Mouse (Mus musculus) embryonic facial prominence, embryonic 15.5 days (tissue): Measurements from ENCODE around the gene Llph. TPM values are rescaled to one million over a fixed set of nuclear protein-coding genes. Genes with fewer than 3 reads are reported as not detected.
A peak's percentile ranks its signal among the peaks of the same experiment; 100 is the strongest.

Source experiments
- ATAC-seq: fragments of 200-750 bp; cut with Nextera tagmentation; 2 replicates; pipeline ENCODE4 v1.8.0; 2017; ENCODE audit warnings: low read depth, moderate TSS enrichment; ENCODE audit not compliant: insufficient number of reproducible peaks, low FRiP score, low TSS enrichment
- H3K27ac ChIP-seq: fragments of 300-500 bp; sonication (generic); replicated peaks from 2 replicates; pipeline ENCODE4 v1.5.1; 2015; ENCODE audit warnings: mild to moderate bottlenecking, inconsistent platforms
- H3K27me3 ChIP-seq: fragments of 300-500 bp; sonication (generic); 2 replicates; pipeline ENCODE4 v1.6.1; 2015; ENCODE audit warnings: inconsistent platforms
- H3K36me3 ChIP-seq: fragments of 300-500 bp; sonication (generic); 2 replicates; pipeline ENCODE4 v1.6.1; 2015; ENCODE audit warnings: mild to moderate bottlenecking, inconsistent platforms
- H3K4me1 ChIP-seq: fragments of 300-500 bp; sonication (generic); 2 replicates; pipeline ENCODE4 v1.6.1; 2015; ENCODE audit warnings: inconsistent platforms
- H3K4me2 ChIP-seq: fragments of 300-500 bp; sonication (generic); replicated peaks from 2 replicates; pipeline ENCODE4 v1.6.1; 2015; ENCODE audit warnings: mild to moderate bottlenecking, inconsistent platforms
- H3K4me3 ChIP-seq: fragments of 300-500 bp; sonication (generic); replicated peaks from 2 replicates; pipeline ENCODE4 v1.5.1; 2015; ENCODE audit warnings: mild to moderate bottlenecking, inconsistent platforms
- H3K9ac ChIP-seq: fragments of 300-500 bp; sonication (generic); 2 replicates; pipeline ENCODE4 v1.6.1; 2015; ENCODE audit warnings: inconsistent platforms
- H3K9me3 ChIP-seq: fragments of 300-500 bp; sonication (generic); replicated peaks from 2 replicates; pipeline ENCODE4 v1.6.1; 2016; ENCODE audit warnings: inconsistent platforms
- WGBS: fragments of 180-500 bp; shearing (Covaris S2); methylation state at CpG from one replicate; pipeline ENCODE4 v1.1.7; 2015; 5-methylcytosine and 5-hydroxymethylcytosine counted together
- polyA plus RNA-seq: library from polyadenylated mRNA; unstranded; fragments of >200 nt; fragmentation: Nextera tagmentation; extraction: Ambion mirVana; gene quantifications from 2 replicates; pipeline ENCODE4 v1.2.1, GENCODE M21; 2015

Llph gene
- polyA plus RNA-seq, 1 experiment from 2014 or later: 51.3 TPM

DNA sequence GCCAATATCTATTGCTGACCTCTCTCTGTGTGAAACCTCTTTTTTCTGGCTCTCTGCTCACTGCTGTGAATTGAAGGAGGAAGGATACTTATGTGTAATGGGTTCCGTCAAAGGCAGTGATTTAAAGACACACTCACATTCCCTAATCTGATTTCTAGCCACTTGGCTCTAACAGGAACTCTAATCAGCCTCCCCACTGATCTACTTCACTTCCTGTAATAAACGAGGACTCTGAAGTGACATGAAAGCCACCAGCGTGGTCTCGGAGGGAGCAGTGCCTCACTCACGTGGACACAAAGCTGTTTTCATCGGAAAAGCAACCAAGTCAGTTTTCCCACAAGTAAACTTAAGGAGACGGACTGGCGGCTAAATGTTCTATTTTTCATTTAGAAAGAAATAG lies 25.9 kb downstream of the Llph start:
- H3K36me3 ChIP-seq: no peaks in the 10 kb centered on the region
- H3K9ac ChIP-seq: no peak overlapping the region
- H3K4me3 ChIP-seq: no peak overlapping the region
- ATAC-seq: no peak
- H3K4me1 ChIP-seq: peaks cover 12% of the 10 kb centered on the region
- 43% methylated on average over 8 of the region's 8 CpGs for WGBS
- H3K4me2 ChIP-seq: no peak overlapping the region
- no peaks in the 10 kb centered on the region for H3K9me3 ChIP-seq
- no peak overlapping the region for H3K27ac ChIP-seq
- peaks cover 3% of the 10 kb centered on the region; the same call in 1 of the 2 replicates for H3K27me3 ChIP-seq

- Histone ChIP-seq H3K4me1 (peaks cover 8% of the 10 kb centered on the region), H3K36me3 (no peaks in the 10 kb centered on the region), H3K4me3 (no peak overlapping the region), H3K27ac (no peak overlapping the region), H3K9me3 (no peaks in the 10 kb centered on the region), H3K9ac (no peak overlapping the region), H3K27me3 (peaks cover 3% of the 10 kb centered on the region; the same call in 1 of the 2 replicates), H3K4me2 (peak overlapping the region; percentile 19; the same call in 1 of the 2 replicates)
- WGBS: 18% methylated on average over 11 of the region's 11 CpGs
- ATAC-seq: no peak
Measured at GRCm38 (mm10) chr10:120257231-120257630, 30.4 kb downstream of the Llph start.

DNA sequence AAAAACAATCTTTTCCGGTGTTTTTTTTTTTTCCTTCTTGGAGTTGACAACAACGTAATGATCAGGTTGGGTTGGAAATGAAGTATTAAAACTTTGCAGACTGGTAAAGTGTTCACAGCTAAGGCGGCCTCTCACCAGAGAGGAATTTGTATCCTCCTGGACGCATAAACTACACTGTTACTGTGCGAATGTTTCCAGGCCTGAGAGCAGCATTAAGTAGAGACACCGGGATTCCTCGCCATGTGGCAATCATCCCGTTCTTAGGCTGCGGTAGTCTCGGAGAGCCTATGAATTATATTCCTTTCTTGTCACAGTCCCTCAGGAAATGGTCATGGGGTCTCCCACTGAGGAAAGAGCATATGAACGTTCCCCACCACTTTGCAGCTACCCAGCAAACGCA lies 40.9 kb downstream of the Llph start:
- 53% methylated on average over 12 of the region's 12 CpGs for WGBS
- no peak overlapping the region for H3K4me2 ChIP-seq
- H3K36me3 ChIP-seq: no peaks in the 10 kb centered on the region
- H3K4me1 ChIP-seq: peaks cover 14% of the 10 kb centered on the region
- H3K27me3 ChIP-seq: no peaks in the 10 kb centered on the region
- no peak overlapping the region for H3K9ac ChIP-seq
- no peak overlapping the region for H3K4me3 ChIP-seq
- H3K27ac ChIP-seq: no peak overlapping the region
- no peak for ATAC-seq
- H3K9me3 ChIP-seq: no peaks in the 10 kb centered on the region

DNA sequence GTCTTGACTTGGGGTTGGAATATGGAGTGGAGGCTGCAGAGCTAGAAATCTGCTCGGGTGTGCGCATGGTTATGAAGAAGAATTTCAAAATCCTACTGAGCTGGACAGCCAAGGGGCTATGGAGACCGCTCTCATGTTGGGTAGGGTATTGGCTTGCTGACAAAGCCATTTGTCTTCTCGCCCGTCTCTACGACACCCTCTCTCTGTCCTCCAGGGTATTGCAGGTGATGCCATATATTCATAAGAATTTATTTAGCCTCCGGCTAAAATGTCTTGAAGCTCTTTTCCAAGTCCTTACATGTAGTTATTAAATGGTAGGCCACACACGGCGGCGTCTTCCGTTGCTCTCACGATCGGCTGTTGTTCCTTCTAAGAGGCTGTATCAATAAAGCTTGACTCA lies 43.1 kb downstream of the Llph start:
- Histone ChIP-seq H3K27ac (no peak overlapping the region), H3K36me3 (no peaks in the 10 kb centered on the region), H3K4me3 (no peak overlapping the region), H3K4me2 (no peak overlapping the region), H3K4me1 (peaks cover 24% of the 10 kb centered on the region), H3K27me3 (no peaks in the 10 kb centered on the region), H3K9ac (no peak overlapping the region), H3K9me3 (no peaks in the 10 kb centered on the region)
- WGBS: 90% methylated on average over 13 of the region's 13 CpGs
- no peak for ATAC-seq

GRCm38 (mm10) chr10:120270777-120271176 lies 43.9 kb downstream of the Llph start:
- H3K9me3 ChIP-seq: no peaks in the 10 kb centered on the region
- H3K9ac ChIP-seq: no peak overlapping the region
- WGBS: 73% methylated on average over 4 of the region's 4 CpGs
- peaks cover 24% of the 10 kb centered on the region for H3K4me1 ChIP-seq
- no peak overlapping the region for H3K4me2 ChIP-seq
- no peaks in the 10 kb centered on the region for H3K27me3 ChIP-seq
- H3K36me3 ChIP-seq: no peaks in the 10 kb centered on the region
- ATAC-seq: no peak
- H3K27ac ChIP-seq: no peak overlapping the region
- H3K4me3 ChIP-seq: no peak overlapping the region

DNA sequence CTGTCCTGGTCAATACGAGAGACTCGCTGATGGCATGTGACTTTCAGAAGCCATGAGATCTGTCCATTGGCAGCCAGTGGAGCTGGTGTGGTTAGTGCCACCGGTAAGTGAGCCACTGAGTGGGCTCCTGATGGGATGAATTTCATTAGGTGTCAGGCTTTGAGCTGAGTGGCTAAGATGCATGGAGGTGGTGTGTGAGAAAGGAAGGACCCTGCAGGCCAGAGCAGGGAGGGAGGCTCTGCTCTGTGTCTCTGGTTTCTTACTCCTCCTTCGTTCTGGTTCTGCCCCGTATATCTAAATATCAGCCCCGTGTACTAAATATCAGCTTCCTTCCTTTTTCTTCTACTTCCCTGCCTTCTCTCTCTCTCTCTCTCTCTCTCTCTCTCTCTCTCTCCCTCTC lies 44.4 kb downstream of the Llph start:
- ATAC-seq: no peak
- H3K9me3 ChIP-seq: no peaks in the 10 kb centered on the region
- peaks cover 24% of the 10 kb centered on the region for H3K4me1 ChIP-seq
- WGBS: 61% methylated on average over 6 of the region's 6 CpGs
- no peak overlapping the region for H3K4me3 ChIP-seq
- peak overlapping the region; percentile 51; the same call in 1 of the 2 replicates for H3K4me2 ChIP-seq
- no peaks in the 10 kb centered on the region for H3K36me3 ChIP-seq
- no peaks in the 10 kb centered on the region for H3K27me3 ChIP-seq
- no peak overlapping the region for H3K27ac ChIP-seq
- H3K9ac ChIP-seq: no peak overlapping the region

- H3K4me1 ChIP-seq: peaks cover 24% of the 10 kb centered on the region
- no peaks in the 10 kb centered on the region for H3K36me3 ChIP-seq
- no peak overlapping the region for H3K9ac ChIP-seq
- peak overlapping the region; percentile 23 for H3K4me3 ChIP-seq
- WGBS: 9% methylated on average over 10 of the region's 11 CpGs
- ATAC-seq: no peak
- no peaks in the 10 kb centered on the region for H3K9me3 ChIP-seq
- H3K27ac ChIP-seq: peak overlapping the region; percentile 81
- H3K4me2 ChIP-seq: peak overlapping the region; percentile 51
- no peaks in the 10 kb centered on the region for H3K27me3 ChIP-seq
Measured at GRCm38 (mm10) chr10:120271879-120272269, 45.0 kb downstream of the Llph start.

DNA sequence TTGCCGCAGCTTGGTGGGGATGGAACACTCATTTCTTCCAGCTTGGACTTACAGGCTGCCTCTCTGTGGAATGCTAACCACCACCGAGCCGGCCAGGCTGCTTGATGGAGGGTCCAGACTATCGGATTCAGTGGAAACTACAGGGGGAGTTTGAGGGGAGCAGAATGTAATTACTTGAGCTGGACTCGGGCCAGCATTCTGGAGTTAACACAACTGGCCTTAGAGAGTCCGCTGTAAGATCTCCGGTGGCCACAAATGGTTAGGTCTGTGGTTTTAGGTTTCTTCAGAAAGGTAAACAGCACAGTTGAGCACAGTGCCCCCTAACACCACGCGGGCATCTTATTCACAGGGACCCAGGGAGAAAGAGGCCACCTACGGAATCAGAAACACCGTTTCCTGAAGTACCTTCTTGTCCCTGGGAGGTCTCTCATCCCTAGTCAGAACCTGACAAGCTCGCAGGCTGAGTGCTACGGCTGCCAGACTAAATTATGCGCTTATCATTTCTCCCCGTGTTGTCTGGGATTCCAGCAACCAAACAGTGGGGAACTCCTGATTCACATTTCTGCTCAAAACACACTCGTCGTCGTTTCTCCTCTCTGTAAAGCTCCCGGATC lies 45.5 kb downstream of the Llph start:
- peaks cover 24% of the 10 kb centered on the region for H3K4me1 ChIP-seq
- ATAC-seq: peak; percentile 79
- no peak overlapping the region for H3K9ac ChIP-seq

DNA sequence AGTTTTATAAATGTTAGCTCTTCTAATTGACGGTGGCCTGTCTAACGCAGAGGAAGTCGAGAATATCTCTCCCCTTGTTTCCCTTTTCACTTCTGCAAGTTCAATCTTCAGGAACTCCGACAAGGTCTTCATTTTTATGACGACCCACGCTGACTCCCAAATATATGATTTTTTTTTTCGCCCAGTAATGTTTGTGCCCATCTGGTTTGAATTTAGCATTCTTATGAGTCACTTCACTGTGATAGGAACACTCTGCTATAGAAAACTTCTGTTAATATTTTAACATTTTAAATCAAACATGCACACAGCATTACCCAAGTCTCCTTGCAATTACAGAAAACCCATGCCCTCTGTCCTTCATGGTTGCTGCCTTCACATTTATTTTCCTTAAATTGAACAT lies 46.5 kb downstream of the Llph start:
- H3K9me3 ChIP-seq: no peaks in the 10 kb centered on the region
- no peak for ATAC-seq
- H3K4me1 ChIP-seq: peaks cover 24% of the 10 kb centered on the region
- H3K9ac ChIP-seq: no peak overlapping the region
- peak overlapping the region; percentile 81 for H3K27ac ChIP-seq
- peak overlapping the region; percentile 51; the same call in 1 of the 2 replicates for H3K4me2 ChIP-seq
- no peaks in the 10 kb centered on the region for H3K36me3 ChIP-seq
- H3K27me3 ChIP-seq: no peaks in the 10 kb centered on the region
- H3K4me3 ChIP-seq: no peak overlapping the region
- WGBS: 42% methylated on average over 7 of the region's 7 CpGs

More for the DNA sequence above, 45.5 kb downstream of the Llph start:
- 2% methylated on average over 19 of the region's 19 CpGs for WGBS
- no peaks in the 10 kb centered on the region for H3K36me3 ChIP-seq
- H3K27me3 ChIP-seq: no peaks in the 10 kb centered on the region
- H3K9me3 ChIP-seq: no peaks in the 10 kb centered on the region
- H3K4me3 ChIP-seq: peak overlapping the region; percentile 23
- peak overlapping the region; percentile 51 for H3K4me2 ChIP-seq
- H3K27ac ChIP-seq: peak overlapping the region; percentile 81

DNA sequence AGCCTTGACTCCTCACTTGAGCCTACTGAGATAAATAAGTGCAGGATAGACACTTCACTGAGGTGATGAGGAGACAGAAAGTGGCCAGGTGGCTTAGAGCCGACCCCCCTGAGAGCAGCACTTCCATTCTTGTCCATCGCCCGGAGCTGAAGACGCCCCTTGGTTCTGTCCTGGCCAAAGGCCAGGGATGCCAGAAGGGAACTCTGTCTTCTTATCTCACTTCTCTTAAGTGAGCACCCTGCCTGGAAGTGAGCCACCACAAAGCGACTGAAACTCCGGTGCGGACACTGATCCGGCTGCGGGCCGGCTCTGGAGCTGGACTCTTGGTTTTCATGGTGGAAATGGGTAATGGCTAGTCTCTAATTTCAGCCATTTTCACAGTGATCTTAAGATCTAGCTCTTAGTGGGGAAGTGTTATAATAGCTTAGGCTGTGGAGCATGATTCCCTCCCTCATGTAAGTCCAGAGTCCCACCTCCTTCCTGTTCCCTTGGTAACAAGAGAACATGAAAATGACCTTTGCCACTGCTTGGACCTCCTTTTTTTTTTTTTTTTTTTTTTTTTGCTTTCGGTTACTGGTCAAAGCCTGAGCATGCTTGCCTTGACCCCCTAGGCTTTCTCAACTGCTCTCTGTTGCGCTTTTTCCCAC lies 52.7 kb downstream of the Llph start:
- WGBS: 72% methylated on average over 12 of the region's 12 CpGs
- ATAC-seq: no peak

GRCm38 (mm10) chr10:120280375-120280774 lies 53.5 kb downstream of the Llph start:
- Histone ChIP-seq H3K4me1 (no peaks in the 10 kb centered on the region), H3K9ac (no peak overlapping the region), H3K36me3 (no peaks in the 10 kb centered on the region), H3K27me3 (no peaks in the 10 kb centered on the region), H3K27ac (no peak overlapping the region), H3K4me2 (no peak overlapping the region), H3K4me3 (no peak overlapping the region), H3K9me3 (no peaks in the 10 kb centered on the region)
- WGBS: 66% methylated on average over 4 of the region's 4 CpGs
- ATAC-seq: no peak

More for the DNA sequence above, 52.7 kb downstream of the Llph start:
- no peaks in the 10 kb centered on the region for H3K36me3 ChIP-seq
- no peak overlapping the region for H3K4me3 ChIP-seq
- H3K27ac ChIP-seq: no peak overlapping the region
- no peaks in the 10 kb centered on the region; the same call in 1 of the 2 replicates for H3K4me1 ChIP-seq
- H3K9ac ChIP-seq: no peak overlapping the region
- H3K9me3 ChIP-seq: no peaks in the 10 kb centered on the region
- no peak overlapping the region for H3K4me2 ChIP-seq
- H3K27me3 ChIP-seq: no peaks in the 10 kb centered on the region

DNA sequence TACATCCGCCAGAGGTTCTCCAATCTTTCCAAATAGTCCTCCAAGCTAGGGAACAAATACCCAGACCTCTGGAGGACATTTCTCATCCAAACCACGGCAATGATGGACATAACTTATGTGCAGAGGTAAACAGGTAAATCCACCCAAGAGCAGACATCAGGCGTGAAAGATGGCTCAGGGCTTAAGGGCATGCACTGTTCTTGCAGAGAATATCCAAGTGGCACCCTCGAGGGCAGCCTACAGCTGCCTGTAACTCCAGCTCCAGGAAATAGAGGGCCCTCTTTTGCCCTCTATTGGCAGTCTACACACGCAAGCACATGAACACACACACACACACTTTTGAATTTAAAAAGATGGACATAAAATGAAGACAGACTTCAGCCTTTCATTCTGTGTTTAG lies 54.8 kb downstream of the Llph start:
- ATAC-seq: no peak
- Histone ChIP-seq H3K4me2 (no peak overlapping the region), H3K27me3 (no peaks in the 10 kb centered on the region), H3K27ac (no peak overlapping the region), H3K4me3 (no peak overlapping the region), H3K4me1 (no peaks in the 10 kb centered on the region), H3K36me3 (no peaks in the 10 kb centered on the region), H3K9me3 (no peaks in the 10 kb centered on the region), H3K9ac (no peak overlapping the region)
- 82% methylated on average over 5 of the region's 5 CpGs for WGBS
